Mouse (Mus musculus) limb, embryonic 11.5 days (tissue): ENCODE measurements around the gene Fat3. TPM values are rescaled to one million over a fixed set of nuclear protein-coding genes. Genes with fewer than 3 reads are reported as not detected.

Source experiments
- ATAC-seq: fragments of 200-750 bp; cut with Nextera tagmentation; 2 replicates; pipeline ENCODE4 v1.8.0; 2017; ENCODE audit warnings: low read depth; ENCODE audit not compliant: insufficient number of reproducible peaks, low FRiP score, low TSS enrichment
- DNase-seq: peaks from one replicate; pipeline ENCODE4 v3.0.0-alpha.2; 2015; ENCODE audit warnings: low spot score
- H3K27ac ChIP-seq: fragments of 300-500 bp; sonication (generic); replicated peaks from 2 replicates; pipeline ENCODE4 v1.5.1; 2014; ENCODE audit warnings: low read depth, mild to moderate bottlenecking, low read length
- H3K27me3 ChIP-seq: fragments of 300-500 bp; sonication (generic); 2 replicates; pipeline ENCODE4 v1.6.1; 2014; ENCODE audit warnings: mild to moderate bottlenecking, low read length, mixed read lengths; ENCODE audit not compliant: control insufficient read depth, insufficient read depth
- H3K36me3 ChIP-seq: fragments of 300-500 bp; sonication (generic); 2 replicates; pipeline ENCODE4 v1.6.1; 2014; ENCODE audit warnings: mild to moderate bottlenecking, low read length, moderate library complexity, mixed read lengths; ENCODE audit not compliant: control insufficient read depth, insufficient read depth
- H3K4me1 ChIP-seq: fragments of 300-500 bp; sonication (generic); 2 replicates; pipeline ENCODE4 v1.6.1; 2014; ENCODE audit warnings: low read length, mixed read lengths; ENCODE audit not compliant: control insufficient read depth, insufficient read depth
- H3K4me2 ChIP-seq: fragments of 300-500 bp; sonication (generic); 2 replicates; pipeline ENCODE4 v1.6.1; 2014; ENCODE audit warnings: low read depth, mild to moderate bottlenecking, moderate library complexity; ENCODE audit not compliant: severe bottlenecking
- H3K4me3 ChIP-seq: fragments of 300-500 bp; sonication (generic); 2 replicates; pipeline ENCODE4 v1.5.1; 2014; ENCODE audit warnings: low read depth, low read length
- H3K9ac ChIP-seq: fragments of 300-500 bp; sonication (generic); 2 replicates; pipeline ENCODE4 v1.6.1; 2014; ENCODE audit warnings: mild to moderate bottlenecking, low read length
- H3K9me3 ChIP-seq: fragments of 300-500 bp; sonication (generic); 2 replicates; pipeline ENCODE4 v1.6.1; 2016; ENCODE audit warnings: low read length; ENCODE audit not compliant: control insufficient read depth
- WGBS: fragments of 180-500 bp; shearing (Covaris S2); extraction: QIAGEN DNeasy Blood & Tissue Kit; methylation state at CpG from one replicate; pipeline ENCODE4 v1.1.7; 2014; 5-methylcytosine and 5-hydroxymethylcytosine counted together
- polyA plus RNA-seq: library from polyadenylated mRNA; unstranded; fragments of >200 nt; fragmentation: Nextera tagmentation; extraction: Ambion mirVana; gene quantifications from 2 replicates; pipeline ENCODE4 v1.2.1, GENCODE M21; 2014

Fat3 gene
- polyA plus RNA-seq, 1 experiment from 2014 or later, result 3.4 TPM

DNA sequence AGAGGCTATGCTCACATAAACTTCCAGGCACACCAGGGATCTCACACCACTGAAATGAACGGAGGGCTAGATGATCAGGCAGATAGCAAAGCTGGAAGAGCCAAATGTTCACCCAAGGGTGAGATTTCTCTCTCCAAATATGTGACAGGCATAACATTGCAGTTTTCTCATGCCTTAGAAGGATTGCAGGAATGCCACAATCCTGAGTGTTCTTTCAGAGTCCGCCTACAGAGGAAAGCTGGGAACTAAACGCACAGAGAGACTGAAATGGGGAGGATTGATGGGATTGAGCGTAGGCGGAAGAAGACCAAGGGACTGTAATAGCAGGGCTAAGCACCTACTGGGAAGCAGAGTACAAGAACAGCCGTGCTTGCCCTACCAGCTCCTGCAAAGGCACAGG, 298.8 kb downstream of the Fat3 start:
- Histone ChIP-seq H3K4me1 (no peaks in the 10 kb centered on the region; the same call in 1 of the 2 replicates), H3K4me3 (no peak overlapping the region), H3K9ac (no peak overlapping the region), H3K4me2 (no peak overlapping the region), H3K27ac (no peak overlapping the region), H3K9me3 (no peaks in the 10 kb centered on the region), H3K36me3 (no peaks in the 10 kb centered on the region), H3K27me3 (no peaks in the 10 kb centered on the region)
- WGBS, result 78% methylated on average over 6 of the region's 6 CpGs
- DNase-seq (no peak), ATAC-seq (no peak)

DNA sequence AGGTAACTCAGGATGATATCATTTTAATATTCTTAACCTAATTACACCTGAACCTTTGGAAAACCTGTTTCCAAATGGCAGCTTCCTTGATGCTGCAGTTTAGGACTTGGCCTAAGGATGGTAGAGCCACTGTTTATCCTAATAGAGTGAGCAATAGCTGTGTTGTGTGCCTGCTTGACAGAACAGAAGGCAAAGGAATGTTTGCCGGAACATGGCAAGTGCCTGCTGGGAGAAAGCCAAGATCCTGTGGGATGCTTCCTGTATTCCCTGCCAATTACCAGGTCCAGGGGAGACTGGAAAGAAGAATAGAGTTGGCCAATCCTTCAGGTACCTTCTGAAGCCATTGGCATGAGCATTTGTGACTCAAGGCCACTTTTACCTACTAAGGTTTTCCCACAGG, 300.1 kb downstream of the Fat3 start:
- DNase-seq, result no peak
- Histone ChIP-seq H3K4me2 (no peak overlapping the region), H3K4me3 (no peak overlapping the region), H3K27me3 (no peaks in the 10 kb centered on the region), H3K27ac (no peak overlapping the region), H3K9me3 (no peaks in the 10 kb centered on the region), H3K9ac (no peak overlapping the region), H3K36me3 (no peaks in the 10 kb centered on the region), H3K4me1 (no peaks in the 10 kb centered on the region; the same call in 1 of the 2 replicates)
- ATAC-seq, result no peak
- 95% methylated on average over 1 of the region's 1 CpGs for WGBS

DNA sequence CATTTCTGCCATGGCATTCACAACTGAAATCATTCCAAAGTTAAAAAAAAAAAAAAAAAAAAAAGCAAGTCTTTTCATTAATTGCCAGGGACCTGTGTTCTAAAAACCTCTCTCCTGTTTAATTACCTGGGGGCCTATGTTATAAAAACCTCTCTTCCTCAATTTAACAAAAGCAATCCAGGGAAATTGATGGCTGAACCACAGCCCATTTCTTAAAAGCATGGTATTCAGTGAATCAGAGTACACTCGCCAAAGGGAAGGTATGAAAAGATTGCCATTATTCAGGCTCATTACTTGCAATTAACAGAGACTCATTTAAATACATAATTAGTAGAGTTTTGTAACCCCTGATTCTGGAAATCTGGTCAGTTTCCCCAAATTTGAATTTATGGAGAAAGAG, 314.6 kb downstream of the Fat3 start:
- H3K36me3 ChIP-seq, result no peaks in the 10 kb centered on the region
- H3K4me2 ChIP-seq, result no peak overlapping the region
- ATAC-seq (no peak), DNase-seq (no peak)
- no peak overlapping the region for H3K27ac ChIP-seq
- H3K9ac ChIP-seq, result no peak overlapping the region
- H3K9me3 ChIP-seq, result no peaks in the 10 kb centered on the region
- no peaks in the 10 kb centered on the region for H3K27me3 ChIP-seq
- 69% methylated on average over 1 of the region's 1 CpGs for WGBS
- H3K4me3 ChIP-seq, result no peak overlapping the region
- peaks cover 6% of the 10 kb centered on the region; the same call in 1 of the 2 replicates for H3K4me1 ChIP-seq

DNA sequence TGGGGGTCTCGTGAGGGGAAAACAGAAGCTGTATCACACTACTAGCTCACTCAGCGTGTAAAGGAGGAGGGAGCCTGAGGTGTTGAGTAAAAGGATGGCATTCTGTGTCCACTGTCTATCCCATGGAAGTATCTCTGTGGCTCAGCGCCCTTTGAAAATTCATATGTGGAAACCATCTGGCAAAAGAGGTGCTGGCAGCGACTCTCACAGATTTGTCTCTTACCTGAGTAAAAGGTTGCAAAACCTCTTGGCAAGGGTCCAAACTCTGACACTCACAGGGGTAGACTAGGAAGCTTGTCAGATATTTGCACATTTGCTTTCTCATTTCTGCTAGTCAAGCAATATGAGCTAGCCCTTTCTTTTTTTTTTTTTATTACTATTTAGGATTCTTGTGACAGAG, 331.8 kb downstream of the Fat3 start:
- Histone ChIP-seq H3K36me3 (no peaks in the 10 kb centered on the region), H3K27me3 (no peaks in the 10 kb centered on the region), H3K9ac (no peak overlapping the region), H3K4me3 (no peak overlapping the region), H3K4me2 (no peak overlapping the region), H3K27ac (no peak overlapping the region), H3K9me3 (no peaks in the 10 kb centered on the region), H3K4me1 (no peaks in the 10 kb centered on the region)
- no peak for DNase-seq
- ATAC-seq, result no peak
- WGBS, result 90% methylated on average over 4 of the region's 4 CpGs

DNA sequence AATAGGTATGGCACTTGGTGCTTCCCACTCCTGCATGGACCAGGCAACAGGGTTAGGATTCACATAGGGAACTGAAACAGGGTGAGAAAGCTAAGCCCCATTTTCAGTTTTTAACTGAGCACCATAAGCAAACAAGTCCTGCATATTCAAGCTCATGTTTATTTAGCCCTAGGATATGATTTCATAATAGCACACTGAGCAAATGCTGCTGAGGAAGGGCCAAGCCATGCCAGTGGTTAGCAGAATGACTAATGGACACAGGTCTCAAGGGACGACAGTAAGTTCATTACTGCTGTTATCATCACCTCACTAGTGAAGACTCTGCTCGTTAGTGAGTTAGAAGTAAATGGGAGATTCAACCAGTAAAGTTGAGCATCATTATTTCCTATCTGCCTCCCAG, 333.0 kb downstream of the Fat3 start:
- Histone ChIP-seq H3K27ac (no peak overlapping the region), H3K9me3 (no peaks in the 10 kb centered on the region), H3K9ac (no peak overlapping the region), H3K36me3 (no peaks in the 10 kb centered on the region), H3K4me1 (no peaks in the 10 kb centered on the region), H3K27me3 (no peaks in the 10 kb centered on the region), H3K4me3 (no peak overlapping the region), H3K4me2 (no peak overlapping the region)
- ATAC-seq, result no peak
- 78% methylated on average over 2 of the region's 2 CpGs for WGBS
- DNase-seq, result no peak

DNA sequence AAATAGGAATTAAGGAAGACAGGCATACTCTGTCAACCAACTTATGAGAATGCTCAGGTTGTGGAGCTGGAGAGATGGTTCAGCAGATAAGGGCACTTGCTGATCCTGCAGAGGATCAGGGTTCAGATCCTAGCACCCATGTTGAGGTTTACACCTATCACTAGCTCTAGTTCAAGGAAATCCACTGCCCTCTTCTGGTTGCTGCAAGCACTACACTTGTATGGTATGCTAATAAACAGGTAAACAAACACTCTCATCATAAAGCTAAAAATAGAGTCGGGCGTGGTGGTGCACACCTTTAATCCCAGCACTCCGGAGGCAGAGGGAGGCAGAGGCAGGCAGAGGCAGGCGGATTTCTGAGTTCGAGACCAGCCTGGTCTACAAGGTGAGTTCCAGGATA, 341.7 kb downstream of the Fat3 start:
- ATAC-seq (no peak), DNase-seq (no peak)
- Histone ChIP-seq H3K4me2 (no peak overlapping the region), H3K9ac (no peak overlapping the region), H3K4me3 (no peak overlapping the region), H3K27ac (no peak overlapping the region), H3K9me3 (no peaks in the 10 kb centered on the region), H3K36me3 (no peaks in the 10 kb centered on the region), H3K4me1 (no peaks in the 10 kb centered on the region), H3K27me3 (no peaks in the 10 kb centered on the region)
- WGBS, result 91% methylated on average over 5 of the region's 5 CpGs

DNA sequence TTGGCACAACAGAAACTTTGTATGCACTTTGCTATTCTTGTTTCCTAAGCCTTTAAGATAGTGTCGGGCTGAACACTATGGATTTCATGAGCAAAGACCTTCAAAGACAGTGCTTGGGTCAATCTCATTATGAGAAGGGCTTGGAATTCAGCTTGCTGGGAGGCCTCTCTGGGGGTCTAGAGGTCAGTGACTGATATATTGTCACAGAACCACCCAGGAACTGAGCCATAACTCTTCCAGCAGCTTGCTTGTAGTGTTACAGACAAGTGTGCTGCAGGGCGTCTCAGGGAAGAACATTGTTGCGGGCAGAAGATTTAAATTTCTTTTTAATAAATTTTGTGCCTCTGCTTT, 347.5 kb downstream of the Fat3 start:
- no peak overlapping the region for H3K9ac ChIP-seq
- H3K27me3 ChIP-seq, result no peaks in the 10 kb centered on the region
- H3K4me2 ChIP-seq, result no peak overlapping the region
- no peaks in the 10 kb centered on the region for H3K4me1 ChIP-seq
- H3K4me3 ChIP-seq, result no peak overlapping the region
- DNase-seq (no peak), ATAC-seq (no peak)
- WGBS, result 28% methylated on average over 3 of the region's 3 CpGs
- H3K36me3 ChIP-seq, result no peaks in the 10 kb centered on the region
- no peak overlapping the region for H3K27ac ChIP-seq
- H3K9me3 ChIP-seq, result no peaks in the 10 kb centered on the region

DNA sequence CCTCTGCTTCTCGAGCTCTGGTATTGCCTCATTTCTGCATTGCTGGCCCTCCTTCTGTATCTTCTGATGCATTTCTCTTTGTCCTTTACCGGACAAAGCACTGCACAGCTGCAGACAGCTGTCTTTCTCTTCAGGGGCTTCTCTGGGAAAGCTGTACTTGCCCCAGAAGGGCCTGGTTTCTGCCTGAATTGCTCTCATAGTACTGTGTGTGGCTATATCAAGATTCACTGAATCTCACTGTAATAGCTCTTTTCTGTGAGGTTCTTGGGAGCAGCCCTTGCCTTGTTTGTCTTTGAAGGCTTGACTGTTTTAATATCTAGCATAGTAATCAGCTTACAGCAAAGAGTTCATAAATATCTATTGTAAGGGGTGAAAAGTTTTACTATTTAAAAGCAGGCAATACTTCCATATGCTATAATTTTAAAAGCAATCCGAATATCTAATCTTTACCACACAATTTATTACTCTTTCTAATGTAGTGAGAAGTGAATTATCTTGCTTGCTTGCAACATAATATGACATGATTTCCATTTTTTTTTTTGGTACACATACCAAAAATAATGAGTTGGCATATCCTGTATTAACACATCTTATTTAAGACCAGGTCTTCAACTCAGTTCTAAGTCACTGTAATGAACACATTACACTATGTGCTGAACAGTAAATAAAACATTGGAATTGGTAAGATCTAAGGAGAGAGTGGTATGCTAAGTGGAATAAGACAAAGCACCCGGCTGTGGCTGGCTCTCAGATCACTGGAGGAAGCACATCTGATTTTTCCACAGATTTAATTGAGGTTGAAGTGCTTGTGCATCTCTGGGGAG, 348.1 kb downstream of the Fat3 start:
- H3K4me3 ChIP-seq, result no peak overlapping the region
- H3K27ac ChIP-seq, result no peak overlapping the region
- no peaks in the 10 kb centered on the region for H3K4me1 ChIP-seq
- no peaks in the 10 kb centered on the region for H3K36me3 ChIP-seq
- no peaks in the 10 kb centered on the region for H3K9me3 ChIP-seq
- no peak overlapping the region for H3K9ac ChIP-seq
- ATAC-seq, result no peak
- 78% methylated on average over 4 of the region's 4 CpGs for WGBS
- H3K27me3 ChIP-seq, result no peaks in the 10 kb centered on the region
- DNase-seq, result no peak
- H3K4me2 ChIP-seq, result no peak overlapping the region

DNA sequence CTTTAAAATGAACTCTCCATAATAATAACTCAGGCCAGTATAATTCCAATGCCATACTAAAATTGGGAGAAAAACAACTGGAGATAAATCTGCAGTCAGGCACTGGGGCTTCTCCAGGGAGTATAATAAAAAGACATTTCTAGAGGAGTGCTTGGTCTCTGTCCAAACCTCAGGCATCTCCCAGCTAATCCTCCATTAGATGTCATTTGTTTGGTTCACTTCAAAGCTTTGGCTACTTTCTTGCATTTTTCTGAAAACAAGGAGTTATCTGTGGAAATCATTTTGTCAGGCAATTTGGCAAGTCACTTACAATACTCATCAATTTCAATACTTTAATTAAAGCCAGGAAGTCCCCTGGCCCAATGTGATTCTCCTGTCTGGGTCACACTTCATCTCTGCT, 351.0 kb downstream of the Fat3 start:
- no peak for ATAC-seq

More for the DNA sequence above, 351.0 kb downstream of the Fat3 start:
- Histone ChIP-seq H3K9me3 (no peaks in the 10 kb centered on the region), H3K27me3 (no peaks in the 10 kb centered on the region), H3K9ac (no peak overlapping the region), H3K36me3 (no peaks in the 10 kb centered on the region), H3K27ac (no peak overlapping the region), H3K4me2 (no peak overlapping the region), H3K4me1 (peaks cover under 1% of the 10 kb centered on the region; the same call in 1 of the 2 replicates), H3K4me3 (no peak overlapping the region)
- DNase-seq, result no peak
